Mouse (Mus musculus) left cerebral cortex, postnatal 14 days (tissue): ENCODE data around the gene Poldip2. TPM values are rescaled to one million over a fixed set of nuclear protein-coding genes. Genes with fewer than 3 reads are reported as not detected.

Experiments used
- DNase-seq, 2 experiments: peaks; one replicate each; pipeline ENCODE4 v3.0.0; 2021 to 2022; ENCODE audit warnings: low spot score in 2 of 2, mixed read lengths in 1 of 2
- intact Hi-C: fragments of 180-260 bp; cut with DNase I; formaldehyde crosslinking; loops from one replicate; pipeline ENCODE4 v1.15.1; 2025
- total RNA-seq, 2 experiments: library from RNA; stranded (reverse); gene quantifications; 2 replicates each; pipeline ENCODE4 v1.2.3; 2021

Poldip2 gene
- total RNA-seq, 2 experiments from 2014 or later: 115 to 119 TPM

DNA sequence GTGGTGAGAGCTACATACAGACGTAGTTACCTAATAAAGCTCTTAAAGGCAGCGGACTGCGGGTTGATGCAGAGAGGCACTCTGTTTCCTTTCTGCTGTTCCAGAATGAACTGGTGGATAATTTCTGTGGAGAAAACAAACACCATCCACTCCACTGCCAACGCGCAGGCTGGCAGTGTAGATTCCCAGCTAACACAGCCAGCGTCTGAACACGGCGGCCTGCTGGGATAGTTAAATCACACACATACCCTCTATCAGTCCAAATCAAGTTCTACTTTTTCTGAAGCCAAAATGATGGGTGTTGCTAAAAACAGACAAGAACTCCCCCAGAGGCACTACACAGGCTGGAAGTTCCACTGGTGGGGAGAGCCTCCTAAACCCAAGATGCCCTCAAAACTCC, 59.4 kb downstream of the Poldip2 start:
- intact Hi-C loops: no loop called here
- DNase-seq: peak; percentile 41 to 49

DNA sequence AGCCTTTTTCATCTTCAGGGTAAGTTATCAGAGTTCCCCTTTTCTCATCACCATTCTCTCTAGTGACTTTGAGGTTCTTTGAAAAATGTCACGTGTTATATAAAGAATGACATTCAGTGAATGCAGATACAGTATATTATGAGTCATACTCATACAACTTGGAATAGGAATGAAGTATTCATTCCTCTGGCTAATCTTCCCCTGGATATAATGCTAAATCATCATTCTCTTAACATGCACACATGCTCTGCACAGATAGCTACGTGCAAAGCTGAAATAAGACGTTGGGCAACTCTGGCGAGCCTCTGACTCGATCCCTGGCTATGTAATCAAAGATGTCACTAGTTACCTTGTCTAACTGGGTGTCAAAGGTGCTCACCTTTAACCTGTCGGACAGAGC, 59.9 kb downstream of the Poldip2 start:
- intact Hi-C loops: no loop called here
- DNase-seq: no peak

Other genes starting within 250 kb of the Poldip2 start
- 1 to 10 TPM; 6.4 to 9.3 TPM for gene BC030499, start 221.4 kb upstream of the Poldip2 start, total RNA-seq
- gene Spag5, start 210.7 kb upstream of the Poldip2 start, total RNA-seq: 1 to 10 TPM; 5.0 to 8.4 TPM
- 100 to 1,000 TPM; 532 to 560 TPM for gene Aldoc, start 189.2 kb upstream of the Poldip2 start, total RNA-seq
- 10 to 100 TPM; 81.1 to 81.3 TPM for gene Pigs, start 183.8 kb upstream of the Poldip2 start, total RNA-seq
- 10 to 100 TPM; 28.2 to 30.6 TPM for gene Unc119, start 168.7 kb upstream of the Poldip2 start, total RNA-seq
- gene Foxn1, start 125.6 kb upstream of the Poldip2 start, total RNA-seq: not detected
- gene Slc13a2, start 90.0 kb upstream of the Poldip2 start, total RNA-seq: not detected
- gene Slc46a1, start 46.5 kb upstream of the Poldip2 start, total RNA-seq: 10 to 100 TPM; 10.2 to 10.5 TPM
- gene Sarm1, start 14.4 kb upstream of the Poldip2 start, total RNA-seq: 10 to 100 TPM; 43.5 to 44.2 TPM
- 100 to 1,000 TPM in 1 of 2 experiments, 10 to 100 TPM in 1; 90.5 to 105 TPM for gene Vtn, start 13.1 kb upstream of the Poldip2 start, total RNA-seq
- 1 to 10 TPM; 1.2 to 1.3 TPM for gene Sebox, start 8.7 kb upstream of the Poldip2 start, total RNA-seq
- gene Tmem199, start within 50 bp of the Poldip2 start, total RNA-seq: 10 to 100 TPM; 37.1 to 44.2 TPM
- gene Tnfaip1, start 24.1 kb downstream of the Poldip2 start, total RNA-seq: 10 to 100 TPM; 42.8 to 46.0 TPM
- gene Ift20, start 24.2 kb downstream of the Poldip2 start, total RNA-seq: 10 to 100 TPM; 83.0 to 87.6 TPM
- gene Tmem97, start 38.6 kb downstream of the Poldip2 start, total RNA-seq: 10 to 100 TPM; 22.2 to 24.0 TPM
- gene Nlk, start 185.2 kb downstream of the Poldip2 start, total RNA-seq: 10 to 100 TPM; 80.9 to 91.1 TPM
- gene Ccnq, start 239.5 kb downstream of the Poldip2 start, total RNA-seq: 10 to 100 TPM; 18.2 to 20.0 TPM